Mouse (Mus musculus) C2C12 (cell line): Measurements from ENCODE around the gene Dnajb9.

Source experiments
- CEBPB ChIP-seq: IDR thresholded peaks from one replicate; pipeline ENCODE4 v1.6.1; 2011; ENCODE audit warnings: low read depth, mild to moderate bottlenecking, control low read depth, moderate library complexity
- CTCF ChIP-seq: IDR thresholded peaks from one replicate; pipeline ENCODE4 v1.5.1; 2011; ENCODE audit not compliant: control insufficient read depth, insufficient read depth, insufficient read length
- FOSL1 ChIP-seq: IDR thresholded peaks from one replicate; pipeline ENCODE4 v1.8.0; 2011; ENCODE audit warnings: mild to moderate bottlenecking, low read length; ENCODE audit not compliant: poor library complexity, insufficient read depth, severe bottlenecking
- MAX ChIP-seq: IDR thresholded peaks from one replicate; pipeline ENCODE4 v1.6.1; 2011; ENCODE audit warnings: mild to moderate bottlenecking, control low read depth
- MYOD1 ChIP-seq: IDR thresholded peaks from one replicate; pipeline ENCODE4 v1.6.1; 2011; ENCODE audit warnings: low read depth; ENCODE audit not compliant: control insufficient read depth, insufficient read length
- MYOG ChIP-seq: IDR thresholded peaks from one replicate; pipeline ENCODE4 v1.6.1; 2011; ENCODE audit not compliant: control insufficient read depth, insufficient read length; ENCODE audit errors: extremely low read depth
- USF1 ChIP-seq: IDR thresholded peaks from one replicate; pipeline ENCODE4 v1.6.1; 2011; ENCODE audit warnings: low read depth, mild to moderate bottlenecking, control low read depth, moderate library complexity

DNA sequence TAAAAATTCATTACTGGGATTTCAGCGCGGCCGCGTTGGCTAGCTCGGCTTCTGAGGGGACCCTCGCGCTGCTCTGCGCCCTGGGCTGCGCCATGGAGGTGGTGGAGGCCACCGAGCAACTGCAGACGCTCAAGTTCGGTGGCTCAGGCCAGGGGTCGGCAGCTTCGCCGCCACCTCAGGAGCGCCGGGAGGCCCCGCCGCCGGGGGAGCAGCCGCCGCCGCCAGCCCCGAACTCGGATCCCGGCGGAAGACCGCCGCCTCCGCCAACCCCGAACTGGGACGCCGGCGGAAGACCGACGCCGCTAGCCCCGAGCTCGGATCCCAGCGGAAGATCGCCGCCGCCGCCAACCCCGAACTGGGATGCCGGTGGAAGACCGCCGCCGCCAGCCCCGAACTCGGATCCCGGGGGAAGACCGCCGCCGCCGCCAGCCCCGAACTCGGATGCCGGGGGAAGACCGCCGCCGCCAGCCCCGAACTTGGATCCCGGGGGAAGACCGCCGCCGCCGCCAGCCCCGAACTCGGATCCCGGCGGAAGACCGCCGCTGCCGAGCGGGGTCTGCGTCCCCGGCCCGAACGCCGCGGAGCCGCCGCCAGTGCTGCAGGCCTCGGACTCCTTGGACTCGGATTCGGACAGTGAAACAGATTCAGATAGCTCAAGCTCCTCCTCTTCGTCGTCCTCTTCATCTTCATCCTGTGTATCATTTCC is 11.7 kb upstream of the Dnajb9 start:
- TF ChIP-seq CTCF: no peak
- TF ChIP-seq FOSL1: no peak
- TF ChIP-seq USF1: no peak
- TF ChIP-seq MAX: no peak
- no peak for TF ChIP-seq MYOD1
- no peak for TF ChIP-seq CEBPB
- no peak for TF ChIP-seq MYOG
